Mouse (Mus musculus): ENCODE data around the gene Ifna5.
A peak's percentile ranks its signal among the peaks of the same experiment; 100 is the strongest.

The Ifna5 gene

DNA sequence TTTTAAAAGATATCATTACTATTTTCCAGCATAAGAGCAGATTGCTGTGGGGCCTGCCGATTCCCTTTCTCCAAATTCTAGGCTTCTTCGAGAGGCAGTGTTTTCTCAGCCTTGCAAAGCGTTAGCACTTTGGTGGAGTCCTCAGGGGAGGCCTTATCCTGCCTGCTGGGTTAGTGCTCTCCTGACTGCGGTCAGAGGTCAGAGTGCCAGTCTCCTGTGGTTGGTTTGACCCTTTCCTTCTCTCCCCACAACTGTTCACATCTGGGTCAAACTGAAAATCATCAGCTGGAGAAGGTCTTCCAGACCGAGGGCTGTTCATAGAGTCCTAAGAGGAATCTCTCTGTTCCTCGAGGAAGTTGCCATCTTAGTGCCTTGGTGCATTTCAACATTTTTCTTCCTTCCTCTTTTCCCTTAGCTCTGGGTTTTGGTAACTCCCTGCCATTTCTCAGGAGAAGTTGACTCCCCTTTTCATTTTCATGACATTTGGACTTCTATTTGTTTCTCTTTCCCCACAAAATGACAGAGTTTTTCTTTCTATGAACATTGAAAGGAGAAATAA lies 29.8 kb downstream of the Ifna5 start:
- peak; percentile 14 for DNase-seq

DNA sequence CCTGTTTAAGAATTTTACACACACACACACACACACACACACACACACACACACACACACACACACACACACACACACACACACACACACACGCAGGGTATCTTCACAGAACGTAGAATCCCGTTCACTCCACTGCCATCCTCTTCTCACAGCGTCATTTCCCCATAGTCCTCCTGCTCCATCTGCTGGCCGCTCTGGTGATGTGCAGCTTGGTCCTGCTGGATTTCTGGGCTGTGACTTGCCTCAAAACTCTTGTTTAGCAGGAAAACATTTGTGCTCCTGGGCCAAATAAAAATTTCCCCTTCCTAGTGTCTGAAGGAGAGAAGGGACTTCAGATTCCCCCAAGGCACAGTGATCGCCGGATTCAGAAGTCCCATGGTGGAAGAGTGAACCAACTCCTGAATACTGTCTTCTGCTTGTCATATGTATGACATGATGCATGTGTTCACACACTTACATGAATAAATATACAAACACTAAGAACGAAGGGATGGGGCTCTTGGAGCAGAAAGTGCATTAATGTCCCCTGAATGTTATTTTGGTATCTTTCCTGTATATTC lies 32.1 kb downstream of the Ifna5 start:
- peak; percentile 87 for DNase-seq

DNA sequence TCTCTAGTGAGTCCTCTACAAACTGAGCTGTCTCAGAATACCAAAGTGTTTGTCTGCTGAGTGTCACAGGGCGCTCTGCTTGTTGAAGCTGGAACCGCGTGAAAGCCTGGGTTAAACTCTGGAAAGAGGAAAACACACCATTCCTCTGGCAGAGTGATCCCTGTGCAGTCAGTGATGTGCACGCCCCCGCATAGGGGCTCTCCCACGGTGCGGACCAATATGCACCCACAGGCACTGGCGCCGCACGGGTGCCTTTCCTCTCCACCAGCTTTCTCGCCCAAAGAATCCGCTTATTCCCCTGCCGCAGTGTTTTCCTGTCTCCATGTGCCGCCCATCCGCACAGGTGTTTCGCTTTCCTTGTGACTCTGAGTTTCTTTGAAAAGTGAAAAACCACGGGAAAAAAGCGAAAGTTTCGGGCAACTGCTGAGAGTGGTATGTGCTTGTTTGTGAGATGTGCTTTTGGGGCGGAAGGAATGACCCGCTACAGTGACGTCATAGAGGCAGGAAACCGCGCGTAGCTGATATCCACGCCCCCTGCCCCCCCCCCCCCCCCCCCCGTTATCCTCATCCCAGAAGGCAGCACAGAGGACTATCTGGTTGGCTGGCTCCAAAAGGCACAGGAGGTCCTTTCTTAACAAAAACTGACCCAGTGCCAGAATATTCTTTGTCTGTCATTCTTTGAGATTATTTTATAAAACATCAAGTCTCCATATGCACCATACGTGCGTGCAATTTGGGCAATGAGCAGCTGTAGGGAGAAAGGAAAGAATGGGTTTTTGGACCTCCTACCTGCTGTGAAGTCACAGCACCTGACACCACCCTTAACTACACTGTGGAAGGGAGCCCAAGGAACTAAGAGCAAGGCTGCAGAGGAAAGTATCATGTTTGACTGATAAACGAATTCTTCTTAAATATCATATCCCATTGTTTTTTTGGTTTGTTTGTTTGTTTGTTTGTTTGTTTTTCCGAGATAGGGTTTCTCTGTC lies 32.9 kb downstream of the Ifna5 start:
- peak; percentile 70 for DNase-seq

DNA sequence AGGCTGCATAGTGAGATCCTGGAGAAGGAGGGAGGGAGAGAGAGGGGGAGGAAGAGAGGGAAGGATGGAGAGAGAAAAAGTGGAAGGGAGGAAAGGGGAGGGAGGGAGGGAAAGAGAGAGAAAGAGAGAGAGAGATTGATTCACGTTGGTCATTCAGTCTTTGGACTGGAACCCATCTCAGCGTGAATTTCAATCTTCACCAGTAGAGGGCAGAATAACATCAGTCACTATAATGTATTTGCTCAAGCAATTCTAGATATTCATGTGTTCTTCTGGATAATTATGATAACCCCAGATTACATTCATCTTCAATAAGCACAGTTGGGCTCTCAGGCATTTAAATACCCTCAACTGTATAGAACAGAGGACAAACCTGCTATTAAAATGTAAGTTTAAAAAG lies 37.4 kb downstream of the Ifna5 start:
- DNase-seq, result no peak

DNA sequence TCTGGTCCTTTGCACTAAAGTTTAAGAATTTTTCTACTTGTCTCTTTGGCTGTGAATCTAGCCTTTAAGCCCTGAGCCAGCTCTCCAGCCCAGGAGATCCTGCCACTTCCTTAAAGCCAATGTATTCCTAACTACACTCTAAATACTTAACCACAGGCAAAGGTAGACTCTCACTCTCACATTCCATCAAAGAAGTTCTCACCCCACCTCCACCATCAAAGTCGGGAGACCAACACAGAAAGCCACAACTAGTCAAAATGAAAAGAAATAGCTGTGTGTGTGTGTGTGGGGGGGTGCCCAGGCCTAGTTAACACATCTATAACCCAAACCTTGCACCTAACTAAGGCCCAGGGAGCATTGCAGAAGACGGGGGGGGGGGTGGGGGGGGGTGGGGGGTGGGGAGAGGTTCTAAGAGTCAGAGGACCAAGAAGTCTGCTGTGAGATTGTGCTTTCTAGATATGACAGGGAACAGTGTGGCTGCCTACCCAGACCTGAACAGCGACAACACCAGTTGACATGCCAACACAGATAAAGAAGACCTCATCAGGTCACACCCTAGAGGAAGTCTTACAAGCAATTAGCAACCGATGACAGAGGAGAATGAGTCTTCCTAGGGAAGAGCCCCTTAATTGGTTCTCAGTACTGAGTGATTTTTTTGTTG lies 40.2 kb downstream of the Ifna5 start:
- DNase-seq, result no peak

- no peak for DNase-seq
These were observed 41.2 kb downstream of the Ifna5 start for GRCm38 (mm10) chr4:88876520-88876919.

DNA sequence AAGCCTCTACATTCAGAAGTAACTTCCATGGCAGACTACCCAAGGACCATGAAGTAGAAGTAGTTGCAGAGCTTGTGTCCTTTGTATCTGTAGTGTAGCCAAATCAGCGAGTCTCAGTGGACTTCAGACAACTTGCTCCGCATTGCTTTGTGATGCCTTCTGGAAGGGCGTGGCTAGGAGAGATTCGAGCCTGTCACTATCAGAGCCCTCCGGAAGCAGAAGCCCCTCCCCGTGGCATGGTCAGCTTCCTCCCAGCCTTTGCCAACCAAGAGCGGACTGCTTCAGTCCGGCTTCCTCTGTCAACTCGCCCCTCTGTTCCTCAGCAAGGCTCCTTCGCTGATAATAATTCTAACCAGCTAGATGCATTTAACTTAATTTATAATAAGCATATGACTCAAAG lies 42.9 kb downstream of the Ifna5 start:
- peak; percentile 14 for DNase-seq

DNA sequence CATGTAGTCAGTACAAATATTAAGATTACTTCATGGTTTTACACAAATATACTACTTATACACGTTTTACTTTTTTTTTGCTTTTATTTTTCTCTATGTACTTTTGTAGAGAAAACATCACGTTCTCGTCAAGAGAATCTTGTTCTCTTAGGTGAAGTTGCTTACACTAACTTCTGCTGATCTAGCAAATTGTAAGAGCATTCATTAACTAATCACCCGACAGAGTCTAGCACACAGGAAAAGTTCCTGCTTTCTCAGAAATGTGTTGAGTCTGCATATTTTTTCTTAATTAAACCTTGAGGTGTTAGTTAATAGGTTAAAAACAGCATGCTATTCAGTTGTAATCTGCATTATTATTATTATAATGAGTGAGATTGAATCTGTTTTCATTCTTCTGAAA lies 43.4 kb downstream of the Ifna5 start:
- no peak for DNase-seq

DNA sequence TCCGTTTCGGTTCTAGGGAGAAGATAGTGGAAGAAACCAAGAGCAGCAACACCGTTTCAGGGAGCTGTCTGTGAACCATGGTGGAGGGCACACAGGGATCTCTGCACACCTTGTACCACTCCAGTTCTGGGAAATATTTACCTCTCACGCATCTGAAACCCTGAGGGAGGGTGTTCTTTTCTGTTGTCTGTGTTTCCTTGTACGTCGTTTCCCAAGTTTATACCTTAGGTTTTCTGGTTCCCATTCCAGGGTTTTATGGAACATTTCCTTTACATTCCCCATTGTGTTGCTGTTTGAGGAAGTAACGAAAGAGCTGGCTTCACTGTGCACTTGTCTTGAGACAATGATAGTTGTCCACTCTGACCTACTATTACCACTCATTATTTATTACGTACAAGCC lies 44.8 kb downstream of the Ifna5 start, which contains the start of gene Ifne:
Gene Ifne (minus strand): TSS at position 101 of the 400 bp plus-strand sequence.
- no peak for DNase-seq
